Mouse (Mus musculus) large intestine, adult 2 months (tissue): Measurements from ENCODE around the gene Mterf1b. TPM values are rescaled to one million over a fixed set of nuclear protein-coding genes. Genes with fewer than 3 reads are reported as not detected.

Experiments used
- DNase-seq: peaks from one replicate; pipeline ENCODE4 v3.0.0-alpha.2; 2012; ENCODE audit warnings: low read depth, low spot score
- WGBS: fragments of 180-500 bp; shearing (Covaris S2); methylation state at CpG from one replicate; pipeline ENCODE4 v1.1.7; 2018; 5-methylcytosine and 5-hydroxymethylcytosine counted together
- polyA plus RNA-seq: library from polyadenylated mRNA; depleted of rRNA; stranded (reverse); fragments of >200 nt; gene quantifications from 2 replicates; pipeline ENCODE4 v1.2.3, GENCODE M21; 2012; rRNA removed

The Mterf1b gene
- polyA plus RNA-seq, 1 experiment = 0.45 TPM

DNA sequence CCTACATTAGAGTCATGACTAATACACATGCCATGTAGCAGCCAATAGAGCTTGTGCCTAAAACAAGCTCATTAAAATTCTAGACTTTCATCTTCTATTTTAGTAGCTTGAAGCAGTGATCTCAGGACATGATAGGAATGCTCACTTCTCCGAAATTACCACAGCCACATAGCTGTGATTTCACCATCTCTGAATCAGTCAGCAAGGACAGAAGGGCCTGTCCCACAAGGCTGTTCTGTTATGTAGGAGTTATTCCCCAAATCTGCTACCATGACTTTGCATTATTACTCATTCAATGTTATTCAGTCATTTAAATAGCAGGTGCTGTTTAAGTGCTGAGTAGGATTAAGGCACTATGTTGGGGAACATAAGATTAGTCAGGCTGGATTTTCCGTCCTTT, 42.3 kb downstream of the Mterf1b start:
- 77% methylated on average over 2 of the region's 2 CpGs for WGBS
- DNase-seq = no peak

DNA sequence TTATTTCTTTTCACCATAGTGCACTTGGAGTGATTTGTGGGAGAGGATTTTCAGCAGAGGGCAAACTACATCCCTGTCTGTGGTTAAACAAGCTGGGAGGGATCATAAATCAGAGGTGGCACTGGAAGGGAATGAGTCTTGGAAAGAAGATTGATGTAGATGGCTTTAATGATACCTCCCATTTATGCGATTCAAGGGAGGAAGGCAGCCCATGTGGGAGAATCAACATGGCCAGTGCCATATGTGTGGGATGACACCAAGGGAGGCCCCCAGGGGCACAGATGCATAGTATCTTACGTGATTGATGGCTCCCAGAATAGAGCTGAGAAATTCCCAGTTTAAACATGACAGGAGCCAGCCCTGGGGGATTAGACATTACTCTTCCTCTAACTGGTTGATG, 48.0 kb downstream of the Mterf1b start:
- WGBS = 65% methylated on average over 2 of the region's 2 CpGs
- DNase-seq = no peak

DNA sequence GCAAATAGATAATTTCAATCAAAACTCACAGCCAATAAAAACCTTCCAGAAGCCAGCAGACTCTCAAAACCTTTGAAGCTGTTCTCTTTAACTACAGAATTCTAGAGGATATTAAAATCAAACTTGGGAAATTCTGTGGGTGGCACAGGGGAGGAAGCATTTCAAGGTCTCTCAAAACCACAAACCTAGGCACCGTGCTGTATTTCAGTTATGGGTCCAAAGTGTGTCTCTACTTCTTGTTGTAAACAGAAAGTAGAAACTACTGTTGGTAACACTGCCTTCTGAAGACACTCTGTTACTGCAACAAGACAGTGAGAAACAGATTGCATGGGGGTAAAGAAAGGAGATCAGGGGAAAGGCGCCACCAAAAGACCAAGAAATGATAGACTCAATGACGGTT, 52.8 kb downstream of the Mterf1b start:
- 68% methylated on average over 3 of the region's 3 CpGs for WGBS

DNA sequence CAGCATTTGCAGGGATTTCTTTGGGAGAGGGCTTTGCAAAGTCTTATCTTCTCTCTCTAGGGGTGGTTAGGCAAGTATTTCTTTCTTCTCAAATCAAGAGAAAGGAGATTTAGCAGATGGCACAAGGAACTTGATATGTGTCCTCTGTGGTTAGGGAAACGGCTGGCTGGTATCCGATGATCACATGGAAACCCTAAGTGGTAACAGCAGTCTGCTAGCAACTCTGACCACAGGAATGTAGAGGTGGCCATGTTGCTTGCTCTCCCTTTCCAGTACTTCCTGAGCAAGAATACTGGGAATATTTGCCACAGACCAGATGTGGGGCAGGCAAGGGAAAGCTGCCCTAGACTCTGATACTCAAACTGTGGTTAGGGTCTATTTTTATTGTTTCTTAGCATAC, 53.9 kb downstream of the Mterf1b start:
- WGBS = 73% methylated on average over 2 of the region's 2 CpGs
- DNase-seq = no peak

More for the DNA sequence above, 52.8 kb downstream of the Mterf1b start:
- no peak for DNase-seq

Other genes with a start within 250 kb of the Mterf1b start
- 56.5 and 74.4 TPM in 2 replicates for gene Cyp51, start 87.6 kb upstream of the Mterf1b start, polyA plus RNA-seq